Mouse (Mus musculus) CH12.LX (cell line): ENCODE results near the gene Acrv1.

ENCODE experiments used
- CTCF ChIP-seq, 2 experiments: IDR thresholded peaks in 1 of 2; conservative IDR thresholded peaks in 1 of 2; 2 replicates each; pipeline ENCODE4 v1.5.1; 2011 to 2012; ENCODE audit warnings: low read depth in 2 of 2, low read length in 2 of 2, improper control_type of control experiment in 1 of 2, inconsistent platforms in 1 of 2, mild to moderate bottlenecking in 1 of 2, moderate library complexity in 1 of 2
- EP300 ChIP-seq: IDR thresholded peaks from 2 replicates; pipeline ENCODE4 v1.6.1; 2011; ENCODE audit warnings: low read length, improper control_type of control experiment
- MYC ChIP-seq: IDR thresholded peaks from 2 replicates; pipeline ENCODE4 v1.6.1; 2011; ENCODE audit warnings: low read depth, mild to moderate bottlenecking, improper control_type of control experiment, low read length
- POLR2A ChIP-seq: IDR thresholded peaks from 2 replicates; pipeline ENCODE4 v1.6.1; 2011; ENCODE audit warnings: low read depth, mild to moderate bottlenecking, improper control_type of control experiment, low read length
- TBP ChIP-seq: conservative IDR thresholded peaks from 2 replicates; pipeline ENCODE4 v1.6.1; 2011; ENCODE audit warnings: low read depth, low read length, improper control_type of control experiment

- TF ChIP-seq EP300 (no peak), CTCF (conservative IDR thresholded peaks at IDR 0.05 in 1 of 2, IDR thresholded peaks at IDR 0.05 in 1 of 2; ENCODE audit: low read depth in 2 of 2, low read length in 2 of 2) (no peak), MYC (no peak), POLR2A (no peak), TBP (no peak)
These were observed 1.3 kb downstream of the Acrv1 start for GRCm38 (mm10) chr9:36694276-36694675.
